Mouse (Mus musculus) gastrocnemius, adult 18-20 months (tissue): Measurements from ENCODE around the gene Gm21974. TPM values are rescaled to one million over a fixed set of nuclear protein-coding genes. Genes with fewer than 3 reads are reported as not detected.
A peak's percentile ranks its signal among the peaks of the same experiment; 100 is the strongest.
"Not testable (repeated sequence)": the region's sequence is repeated elsewhere in the genome, so short reads cannot be mapped to it uniquely, and the experiment has no call there.

Source experiments
- DNase-seq: peaks from one replicate; pipeline ENCODE4 v3.0.0; 2021; ENCODE audit warnings: low spot score
- total RNA-seq, 2 experiments: library from RNA; stranded (reverse); gene quantifications; 2 replicates each; pipeline ENCODE4 v1.2.3; 2021

Gm21974 gene
- total RNA-seq, 2 experiments from 2014 or later: not detected

DNA sequence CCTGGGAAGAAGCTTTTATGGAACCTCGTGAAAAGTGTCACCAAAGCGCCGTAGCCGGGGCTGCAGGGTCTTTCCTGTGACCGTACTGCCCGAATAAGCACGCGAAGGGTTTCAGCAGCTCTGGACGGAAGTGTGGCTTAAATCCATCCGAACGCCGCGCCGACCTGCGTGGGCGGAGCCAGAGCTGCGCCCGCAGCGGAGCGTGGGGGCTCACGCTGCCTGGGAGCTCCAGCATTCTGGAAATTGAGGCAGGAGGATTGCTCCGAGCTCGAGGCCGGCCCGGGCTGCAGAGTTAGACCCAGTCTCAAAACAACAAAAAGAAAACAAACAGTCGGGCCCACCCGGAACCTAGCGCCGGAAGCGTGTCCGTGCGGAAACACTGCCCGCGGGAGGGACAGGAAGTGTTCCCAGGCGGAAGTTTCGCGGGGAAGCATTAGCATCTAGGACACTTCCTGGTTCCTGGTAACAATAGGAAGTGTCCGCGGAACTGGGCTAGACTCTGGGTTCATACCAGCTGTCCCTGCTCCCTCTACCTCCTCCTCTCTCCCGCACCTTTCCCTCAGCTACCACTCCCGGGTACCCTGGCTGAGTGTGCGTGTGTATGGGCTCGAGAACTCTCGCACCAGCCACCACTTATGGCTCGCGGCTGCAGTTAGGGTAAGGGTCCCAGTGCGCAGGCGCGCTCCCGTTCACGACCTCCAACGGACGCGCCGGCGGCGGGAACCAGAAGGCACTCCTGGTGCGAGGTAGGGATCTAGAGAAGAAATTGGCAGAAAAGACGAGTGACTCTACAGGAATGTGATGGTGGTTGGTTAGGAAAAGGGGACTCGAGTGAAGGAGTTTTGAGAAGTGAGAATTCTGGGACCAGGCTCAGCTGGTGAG is 18.5 kb downstream of the Gm21974 start, which contains the start of gene Zfp668:
TSS of gene Zfp668 (minus strand) at position 362 of the 882 bp plus-strand sequence.
- DNase-seq: peak; percentile 92

- peak; percentile 66 for DNase-seq
Measured at GRCm38 (mm10) chr7:127876041-127876466, 19.2 kb downstream of the Gm21974 start, which contains the start of gene Zfp646. TSS of gene Zfp646 (plus strand) at chr7:127876221.

DNA sequence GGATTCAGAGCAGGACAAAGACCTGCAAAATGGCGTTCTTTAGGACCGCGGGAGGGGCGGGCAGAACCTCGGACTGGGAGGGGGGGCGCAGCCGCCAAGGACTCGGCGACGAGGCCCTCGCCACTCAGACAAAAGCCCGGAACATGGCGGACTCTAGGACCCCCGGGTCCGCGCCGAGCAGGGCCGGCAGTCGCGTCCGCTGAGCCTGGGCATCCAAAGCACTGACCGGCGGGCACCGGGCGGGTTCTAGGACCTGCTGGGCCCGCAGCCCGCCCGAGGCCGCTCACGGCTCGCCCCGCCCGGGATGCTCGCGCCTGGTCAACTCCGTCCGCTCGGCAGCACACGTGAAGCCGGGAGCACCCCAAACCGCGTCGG is 19.6 kb downstream of the Gm21974 start:
- DNase-seq: peak; percentile 90

GRCm38 (mm10) chr7:127874812-127875626 is 20.2 kb downstream of the Gm21974 start:
- no peak for DNase-seq

- DNase-seq: no peak
Measured at GRCm38 (mm10) chr7:127870136-127870821, 25.0 kb downstream of the Gm21974 start.

DNA sequence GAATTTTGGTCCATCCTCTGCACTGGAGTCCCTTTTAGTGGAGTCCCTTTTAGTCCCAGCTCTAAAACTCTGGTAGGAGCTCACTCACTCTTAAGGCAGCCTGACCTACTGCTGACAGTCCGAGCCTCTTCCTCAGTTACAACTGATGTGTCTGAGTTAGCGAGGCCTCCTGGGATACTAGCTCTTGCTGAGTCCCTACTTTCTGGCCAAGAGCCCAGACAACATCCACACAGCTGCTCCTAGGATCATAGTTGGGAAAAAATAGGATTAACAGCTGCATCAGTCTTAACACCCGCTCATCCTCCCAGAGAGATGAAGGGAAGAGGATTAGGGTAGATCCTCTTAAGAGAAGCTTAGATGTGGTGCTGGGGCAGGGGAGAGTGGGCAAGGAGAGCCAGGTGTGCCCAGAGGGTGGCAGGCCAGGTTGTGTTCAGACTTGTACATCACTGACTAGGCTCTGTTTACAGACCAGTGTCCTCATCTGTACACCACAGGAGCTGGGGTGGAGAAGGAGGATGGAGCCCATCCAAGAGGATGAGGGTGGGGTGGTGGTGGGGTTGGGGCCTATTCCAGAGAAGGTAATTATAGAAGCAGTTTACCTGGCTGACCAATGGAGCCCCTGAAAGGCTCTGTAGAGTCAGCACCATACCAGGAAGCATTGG is 26.0 kb downstream of the Gm21974 start:
- peak; percentile 59 for DNase-seq

DNA sequence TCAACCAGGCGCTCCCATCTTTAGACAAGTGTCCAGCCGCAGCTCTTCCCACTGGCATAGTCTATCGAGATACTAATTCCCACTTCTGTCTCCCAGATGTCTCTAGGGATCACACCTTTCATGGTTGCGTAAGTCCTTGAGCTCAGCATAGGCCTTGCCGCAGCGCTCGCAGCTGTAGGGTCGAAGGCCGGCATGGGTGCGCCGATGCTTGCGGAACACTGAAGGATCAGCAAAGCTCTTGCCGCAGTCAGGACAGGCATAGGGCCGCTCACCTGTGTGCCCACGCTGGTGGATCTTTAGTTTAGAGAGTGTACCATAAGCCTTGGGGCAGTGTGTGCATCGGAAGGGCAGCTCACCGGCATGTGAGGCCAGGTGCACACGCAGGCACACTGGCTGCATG is 27.6 kb downstream of the Gm21974 start:
- no peak for DNase-seq

DNA sequence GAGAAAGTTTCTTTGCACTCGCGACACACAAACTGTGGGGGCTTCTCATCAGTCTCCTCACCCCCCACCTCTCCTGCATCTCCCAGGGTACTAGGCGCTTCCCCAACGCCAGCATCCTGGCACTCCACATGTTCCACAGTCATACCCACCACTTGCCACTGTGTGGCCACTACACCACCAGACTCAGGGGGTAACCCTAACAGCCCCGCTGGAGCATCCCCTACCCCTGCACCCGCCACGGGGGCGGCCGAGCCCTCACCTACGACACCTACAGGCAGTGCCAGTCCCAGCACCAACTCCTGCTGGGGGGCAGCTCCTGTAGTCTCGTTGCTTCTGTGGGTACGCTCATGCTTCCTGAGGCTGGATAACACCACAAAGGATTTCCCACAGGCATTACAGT is 28.8 kb downstream of the Gm21974 start:
- DNase-seq: no peak

GRCm38 (mm10) chr7:127858258-127858657 is 37.0 kb downstream of the Gm21974 start:
- DNase-seq: no peak

GRCm38 (mm10) chr7:127850906-127851305 is 44.3 kb downstream of the Gm21974 start:
- peak; percentile 52 for DNase-seq

DNA sequence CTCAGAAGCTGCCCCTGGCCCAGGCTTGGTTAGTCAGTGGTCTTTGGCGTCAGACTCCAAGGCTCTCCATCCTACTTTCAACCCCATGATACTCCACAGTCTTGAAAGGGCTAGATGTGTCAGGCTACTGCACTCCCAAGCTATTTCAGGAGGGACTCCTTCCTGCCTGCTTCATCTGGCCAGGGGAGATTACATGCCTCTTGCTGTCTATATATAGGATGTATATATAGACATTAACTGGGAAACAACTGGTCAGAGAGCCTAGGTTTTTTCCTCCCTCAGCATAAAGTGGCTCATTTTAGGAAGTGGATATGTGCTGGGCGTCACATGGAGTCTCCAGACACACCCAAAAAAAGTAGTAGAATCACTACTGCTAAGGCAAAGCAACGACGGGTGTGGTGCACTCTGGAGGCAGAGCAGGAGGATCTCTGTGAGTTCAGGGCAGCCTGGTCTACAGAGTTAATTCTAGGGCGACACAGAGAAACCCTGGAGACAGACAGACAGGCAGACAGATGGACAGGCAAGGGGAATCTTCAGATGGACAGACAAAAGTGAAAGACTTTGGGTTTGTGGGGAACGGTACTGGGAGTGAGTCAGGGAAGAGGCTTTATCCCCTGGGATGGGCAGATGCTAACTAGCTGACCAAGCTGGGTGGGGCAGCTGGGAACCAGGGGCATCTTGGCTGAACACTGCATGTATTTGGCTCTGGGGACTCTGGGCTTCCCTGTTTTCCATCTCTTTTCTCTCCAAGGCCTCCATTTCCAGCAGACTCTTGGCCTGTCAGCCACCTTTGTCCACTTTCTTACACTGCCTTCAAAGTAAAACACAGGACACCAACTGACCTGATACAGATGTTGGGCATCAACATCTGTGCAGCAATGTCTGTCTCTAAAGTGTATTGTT is 45.0 kb downstream of the Gm21974 start:
- DNase-seq: peak; percentile 26

GRCm38 (mm10) chr7:127842001-127842718 is 53.1 kb downstream of the Gm21974 start:
- peak; percentile 85 for DNase-seq

- peak; percentile 94 for DNase-seq
Measured at GRCm38 (mm10) chr7:127841340-127842000, 53.8 kb downstream of the Gm21974 start.

- no peak for DNase-seq
Measured at GRCm38 (mm10) chr7:127840886-127841285, 54.4 kb downstream of the Gm21974 start.

- DNase-seq: not testable (repeated sequence)
Measured at GRCm38 (mm10) chr7:127840031-127840430, 55.2 kb downstream of the Gm21974 start.

DNA sequence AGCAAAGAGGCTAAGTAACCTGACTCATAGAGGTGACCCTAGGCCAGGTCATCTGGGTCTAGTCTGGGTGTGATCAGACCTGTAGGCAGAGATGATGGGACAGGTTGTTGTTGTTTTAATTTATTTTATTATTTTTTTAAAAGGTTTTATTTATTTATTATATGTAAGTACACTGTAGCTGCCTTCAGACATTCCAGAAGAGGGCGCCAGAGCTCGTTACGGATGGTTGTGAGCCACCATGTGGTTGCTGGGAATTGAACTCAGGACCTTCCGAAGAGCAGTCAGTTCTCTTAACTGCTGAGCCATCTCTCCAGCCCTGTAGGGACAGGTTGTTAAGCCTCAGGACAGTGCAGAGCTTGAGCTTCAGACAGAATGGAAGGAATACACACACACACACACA is 57.4 kb downstream of the Gm21974 start:
- DNase-seq: not testable (repeated sequence)

DNA sequence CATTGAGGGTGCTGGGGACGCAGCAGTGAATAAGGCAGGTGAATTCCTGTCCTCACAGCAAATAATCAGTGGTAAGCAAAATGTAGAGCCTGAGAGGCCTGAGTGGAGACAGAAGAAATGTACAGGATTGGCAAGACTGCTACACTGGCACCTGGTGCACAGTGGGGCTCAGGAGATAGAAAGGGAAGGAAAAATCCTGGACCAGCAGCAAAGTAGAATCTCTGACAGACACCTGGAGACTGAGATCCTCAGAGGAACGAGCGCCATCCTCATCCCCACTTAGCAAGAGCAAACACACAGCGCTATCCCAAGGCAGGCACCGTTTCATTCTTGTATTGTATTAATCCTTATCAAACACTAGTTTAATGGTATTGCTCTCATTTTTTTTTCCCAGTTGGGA is 57.8 kb downstream of the Gm21974 start:
- DNase-seq: no peak
